Mouse (Mus musculus) E14TG2a.4 (cell line): Measurements from ENCODE around the gene Nos1ap.

ENCODE experiments used
- H3K27me3 ChIP-seq: 2 replicates; pipeline ENCODE4 v1.6.1; 2014; ENCODE audit warnings: low read length, control low read depth; ENCODE audit not compliant: insufficient read depth
- H3K36me3 ChIP-seq: 2 replicates; pipeline ENCODE4 v1.6.1; 2014; ENCODE audit warnings: low read length, control low read depth; ENCODE audit not compliant: insufficient read depth
- H3K4me1 ChIP-seq: replicated peaks from 2 replicates; pipeline ENCODE4 v1.6.1; 2014; ENCODE audit warnings: low read depth, low read length, control low read depth
- H3K4me3 ChIP-seq: replicated peaks from 2 replicates; pipeline ENCODE4 v1.5.1; 2014; ENCODE audit warnings: mild to moderate bottlenecking, low read length
- H3K9me3 ChIP-seq: 2 replicates; pipeline ENCODE4 v1.6.1; 2014; ENCODE audit warnings: low read length, control low read depth
- CTCF ChIP-seq: conservative IDR thresholded peaks from 2 replicates; pipeline ENCODE4 v1.5.1; 2014; ENCODE audit warnings: low read length
- NANOG ChIP-seq: IDR thresholded peaks from 2 replicates; pipeline ENCODE4 v1.6.1; 2014; ENCODE audit warnings: borderline replicate concordance, low read length, mixed read lengths
- POU5F1 ChIP-seq: IDR thresholded peaks from 2 replicates; pipeline ENCODE4 v1.6.1; 2014; ENCODE audit warnings: low read length, borderline replicate concordance

Nos1ap gene

GRCm38 (mm10) chr1:170429656-170430055 lies 160.0 kb downstream of the Nos1ap start:
- peaks cover 16% of the 10 kb centered on the region for H3K4me1 ChIP-seq
- TF ChIP-seq NANOG (no peak), POU5F1 (no peak), CTCF (no peak)
- no peaks in the 10 kb centered on the region for H3K36me3 ChIP-seq
- H3K27me3 ChIP-seq: peaks cover 14% of the 10 kb centered on the region
- no peaks in the 10 kb centered on the region for H3K9me3 ChIP-seq
- H3K4me3 ChIP-seq: no peak overlapping the region

GRCm38 (mm10) chr1:170428141-170428540 lies 161.5 kb downstream of the Nos1ap start:
- Histone ChIP-seq H3K36me3 (no peaks in the 10 kb centered on the region), H3K27me3 (peaks cover 14% of the 10 kb centered on the region), H3K4me1 (peaks cover 16% of the 10 kb centered on the region), H3K9me3 (no peaks in the 10 kb centered on the region), H3K4me3 (no peak overlapping the region)
- TF ChIP-seq CTCF (no peak), NANOG (no peak), POU5F1 (no peak)

- H3K36me3 ChIP-seq: no peaks in the 10 kb centered on the region
- 0 out of 2 replicates have a peak, but pooled peaks cover under 1% of the 10 kb centered on the region for H3K27me3 ChIP-seq
- no peak for TF ChIP-seq POU5F1
- no peak for TF ChIP-seq CTCF
- TF ChIP-seq NANOG: no peak
- H3K4me3 ChIP-seq: no peak overlapping the region
- H3K9me3 ChIP-seq: peaks cover 22% of the 10 kb centered on the region
- peaks cover 10% of the 10 kb centered on the region for H3K4me1 ChIP-seq
Observed at GRCm38 (mm10) chr1:170424258-170424889, 165.3 kb downstream of the Nos1ap start.

- Histone ChIP-seq H3K27me3 (no peaks in the 10 kb centered on the region), H3K4me1 (peaks cover 10% of the 10 kb centered on the region), H3K36me3 (0 out of 2 replicates have a peak, but pooled peaks cover 2% of the 10 kb centered on the region), H3K4me3 (no peak overlapping the region), H3K9me3 (peaks cover 36% of the 10 kb centered on the region)
- TF ChIP-seq CTCF (no peak), NANOG (no peak), POU5F1 (no peak)
Observed at GRCm38 (mm10) chr1:170423048-170423447, 166.6 kb downstream of the Nos1ap start.

- Histone ChIP-seq H3K27me3 (no peaks in the 10 kb centered on the region), H3K9me3 (peaks cover 42% of the 10 kb centered on the region), H3K4me1 (peaks cover 9% of the 10 kb centered on the region), H3K4me3 (no peak overlapping the region), H3K36me3 (0 out of 2 replicates have a peak, but pooled peaks cover 2% of the 10 kb centered on the region)
- TF ChIP-seq NANOG: no peak
- TF ChIP-seq CTCF: no peak
- no peak for TF ChIP-seq POU5F1
Observed at GRCm38 (mm10) chr1:170422188-170422587, 167.5 kb downstream of the Nos1ap start.

- H3K27me3 ChIP-seq: no peaks in the 10 kb centered on the region
- H3K36me3 ChIP-seq: 0 out of 2 replicates have a peak, but pooled peaks cover 2% of the 10 kb centered on the region
- TF ChIP-seq NANOG (no peak), CTCF (no peak), POU5F1 (no peak)
- H3K4me3 ChIP-seq: no peak overlapping the region
- H3K9me3 ChIP-seq: peaks cover 54% of the 10 kb centered on the region
- H3K4me1 ChIP-seq: no peaks in the 10 kb centered on the region
Observed at GRCm38 (mm10) chr1:170419961-170420360, 169.7 kb downstream of the Nos1ap start.

- Histone ChIP-seq H3K9me3 (peaks cover 54% of the 10 kb centered on the region), H3K27me3 (no peaks in the 10 kb centered on the region), H3K4me1 (no peaks in the 10 kb centered on the region), H3K4me3 (no peak overlapping the region), H3K36me3 (0 out of 2 replicates have a peak, but pooled peaks cover 2% of the 10 kb centered on the region)
- TF ChIP-seq NANOG (no peak), CTCF (no peak), POU5F1 (no peak)
Observed at GRCm38 (mm10) chr1:170418131-170418530, 171.5 kb downstream of the Nos1ap start.

- Histone ChIP-seq H3K4me3 (no peak overlapping the region), H3K9me3 (peaks cover 54% of the 10 kb centered on the region), H3K36me3 (0 out of 2 replicates have a peak, but pooled peaks cover 2% of the 10 kb centered on the region), H3K4me1 (no peaks in the 10 kb centered on the region), H3K27me3 (no peaks in the 10 kb centered on the region)
- no peak for TF ChIP-seq POU5F1
- TF ChIP-seq NANOG: no peak
- TF ChIP-seq CTCF: no peak
Observed at GRCm38 (mm10) chr1:170416967-170417366, 172.7 kb downstream of the Nos1ap start.
